Mouse (Mus musculus) adipocyte (in vitro differentiated cells): ENCODE results near the gene Cox6b2.

Experiments used
- DNase-seq: peaks from one replicate; pipeline ENCODE4 v3.0.0-alpha.2; 2016; ENCODE audit warnings: low spot score

The Cox6b2 gene

DNA sequence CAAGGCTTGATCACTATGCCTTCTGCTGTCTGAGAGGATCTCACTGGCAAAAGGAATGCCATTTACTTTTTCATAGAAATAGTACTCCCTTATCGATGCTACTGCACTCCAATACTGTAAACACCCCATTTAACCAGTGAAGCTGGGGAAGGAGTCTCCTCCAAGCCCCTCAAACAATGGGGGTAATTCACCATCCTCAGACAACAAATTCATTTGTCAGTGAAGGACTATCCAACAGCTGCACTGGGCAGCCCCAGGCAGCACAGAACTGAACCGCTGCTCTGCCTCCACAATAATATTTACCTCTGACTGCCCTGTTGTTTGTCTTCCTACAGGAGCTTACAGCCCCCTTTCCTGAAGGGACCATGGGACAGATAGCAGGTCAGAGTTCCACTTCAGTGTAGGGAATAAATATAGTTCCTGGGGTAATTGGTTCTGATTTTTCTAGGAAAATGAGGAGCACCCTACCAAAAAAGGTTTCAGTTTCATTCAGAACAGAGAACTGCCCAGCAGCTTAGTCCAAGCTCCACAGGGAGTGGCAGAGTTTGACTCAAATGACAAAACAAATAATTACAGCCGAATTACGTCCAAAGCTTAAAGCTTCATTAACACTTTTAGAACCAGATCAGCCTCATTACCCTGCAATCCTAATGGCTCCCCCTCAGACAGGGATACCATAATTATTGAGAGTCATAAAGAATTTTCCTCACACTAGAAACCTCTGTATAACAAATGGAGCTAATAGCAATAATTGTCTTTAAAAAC is 12.2 kb upstream of the Cox6b2 start:
- no peak for DNase-seq

- DNase-seq: no peak
These were observed 6.8 kb upstream of the Cox6b2 start for GRCm38 (mm10) chr7:4759670-4760069.

GRCm38 (mm10) chr7:4751971-4752820 is 698 bp downstream of the Cox6b2 start:
- DNase-seq: no peak

DNA sequence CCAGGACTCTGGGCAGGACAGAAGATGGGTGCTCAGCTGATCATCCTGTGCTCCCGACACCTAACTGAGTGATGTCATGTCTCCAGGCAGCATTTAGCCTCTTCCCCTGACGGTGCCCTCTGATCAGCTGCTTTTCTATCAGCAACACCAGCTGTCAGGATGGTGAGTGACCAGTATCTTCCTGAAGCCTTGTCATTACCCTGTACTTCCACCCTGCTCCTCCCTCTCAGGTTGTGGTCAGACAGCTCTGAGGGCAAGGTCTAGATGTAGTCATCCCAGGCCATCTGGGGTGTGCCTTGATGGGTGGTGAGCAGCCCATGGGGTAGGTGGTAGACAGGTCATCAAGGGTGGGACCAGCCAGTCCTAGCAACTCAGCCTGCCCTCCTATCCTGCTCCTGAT is 3.7 kb downstream of the Cox6b2 start:
- DNase-seq: no peak

DNA sequence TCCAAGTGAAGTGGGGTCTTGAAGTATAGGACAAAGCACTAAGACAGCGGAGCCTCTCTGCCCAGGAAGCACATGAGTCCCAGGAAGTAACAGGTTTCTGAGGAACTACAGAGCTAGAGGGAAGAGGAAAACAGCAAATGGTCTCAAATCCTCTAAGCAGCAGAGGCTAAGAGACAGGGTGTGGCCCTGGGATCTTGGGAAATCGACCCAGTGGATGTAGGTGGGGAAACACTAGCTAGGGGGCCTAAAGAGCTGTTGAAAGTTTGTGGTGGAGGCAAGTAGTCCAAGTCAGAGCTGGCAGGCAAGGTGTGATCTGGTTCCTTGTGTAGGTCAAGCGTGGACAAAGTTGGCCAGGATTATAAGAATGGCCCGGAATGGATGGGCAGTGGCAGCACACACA is 4.6 kb downstream of the Cox6b2 start:
- no peak for DNase-seq

- DNase-seq: no peak
These were observed 5.6 kb downstream of the Cox6b2 start for GRCm38 (mm10) chr7:4747156-4747899.

DNA sequence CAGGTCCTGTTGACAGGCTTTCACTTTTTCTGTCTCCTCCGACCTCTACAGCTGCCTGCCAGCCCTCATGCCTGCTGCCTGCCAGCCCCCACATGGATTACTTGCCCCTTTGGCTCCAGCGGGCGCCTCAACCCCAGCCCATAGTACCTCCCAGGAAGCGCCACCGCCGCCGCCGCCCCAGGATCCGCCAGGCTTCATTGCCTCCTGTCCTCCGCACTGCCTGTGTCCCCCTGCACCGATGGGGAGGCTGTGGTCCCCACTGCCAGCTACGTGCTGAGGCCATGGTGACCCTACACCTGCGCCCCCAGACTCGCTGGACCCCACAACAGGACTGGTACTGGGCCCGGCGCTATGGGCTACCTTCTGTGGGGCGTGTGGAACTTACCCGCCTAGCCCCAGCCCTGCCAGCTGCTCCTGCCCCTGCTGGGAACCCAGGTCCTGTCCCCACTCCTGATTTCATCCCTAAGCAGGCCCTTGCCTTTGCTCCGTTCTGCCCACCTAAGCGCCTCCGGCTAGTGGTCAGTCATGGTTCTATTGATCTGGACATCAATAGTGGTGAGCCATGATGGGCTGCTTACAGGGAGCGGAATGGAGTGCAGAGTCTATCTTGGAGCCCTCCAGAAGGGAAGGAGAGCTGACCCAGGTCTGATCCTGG is 6.4 kb downstream of the Cox6b2 start:
- DNase-seq: no peak

DNA sequence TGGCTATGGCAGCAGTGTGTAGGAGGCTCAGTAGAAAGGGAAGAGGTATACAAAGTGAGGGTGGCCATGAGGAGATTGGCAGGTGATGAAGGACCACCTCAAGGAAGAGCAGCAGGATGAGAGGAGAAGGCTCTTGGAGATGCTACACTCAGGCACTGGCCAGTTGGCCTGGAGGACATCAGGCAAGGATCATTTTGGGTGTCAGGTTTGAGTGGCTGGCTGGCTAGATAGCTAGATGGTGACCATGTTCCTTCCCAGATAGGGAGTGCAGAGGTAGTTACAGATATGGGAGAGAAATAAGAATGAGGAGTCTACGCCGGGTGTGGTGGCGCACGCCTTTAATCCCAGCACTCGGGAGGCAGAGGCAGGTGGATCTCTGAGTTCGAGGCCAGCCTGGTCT is 8.0 kb downstream of the Cox6b2 start:
- DNase-seq: no peak

DNA sequence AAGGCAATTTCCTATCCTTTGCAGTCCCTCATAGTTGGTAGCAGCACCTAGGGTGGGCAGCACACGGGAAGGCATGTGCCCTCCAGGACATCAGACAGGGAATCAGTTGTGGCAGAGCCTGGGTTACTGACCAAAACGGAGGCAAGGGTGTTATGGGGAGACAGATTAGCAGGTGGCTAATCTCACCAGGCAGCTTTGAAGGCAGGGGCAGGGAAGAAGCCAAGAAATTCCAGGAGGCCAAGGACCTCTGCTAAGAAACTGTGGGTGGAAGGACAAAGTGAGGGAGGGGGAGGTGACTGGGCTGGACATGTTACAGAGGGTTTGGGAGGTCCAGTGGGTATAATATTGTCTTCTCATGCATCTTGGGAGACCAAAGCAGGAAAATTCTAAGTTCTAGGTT is 9.5 kb downstream of the Cox6b2 start:
- no peak for DNase-seq

DNA sequence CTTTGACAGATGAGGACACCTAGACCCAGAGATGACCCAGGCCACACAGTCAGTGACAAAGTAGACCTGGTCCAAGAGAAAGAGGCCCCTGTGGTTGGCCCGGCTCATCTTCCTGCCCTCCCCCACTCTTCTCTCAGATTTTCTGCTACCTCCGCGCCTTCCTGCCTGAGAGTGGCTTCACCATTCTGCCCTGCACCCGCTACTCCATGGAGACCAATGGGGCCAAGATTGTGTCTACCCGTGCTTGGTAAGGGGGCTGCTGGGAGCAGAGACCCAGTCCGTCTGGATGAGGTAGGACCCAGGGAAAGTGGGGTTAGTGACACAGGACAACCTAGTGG is 10.4 kb downstream of the Cox6b2 start:
- no peak for DNase-seq

- DNase-seq: no peak
These were observed 11.0 kb downstream of the Cox6b2 start for GRCm38 (mm10) chr7:4741672-4742481.

DNA sequence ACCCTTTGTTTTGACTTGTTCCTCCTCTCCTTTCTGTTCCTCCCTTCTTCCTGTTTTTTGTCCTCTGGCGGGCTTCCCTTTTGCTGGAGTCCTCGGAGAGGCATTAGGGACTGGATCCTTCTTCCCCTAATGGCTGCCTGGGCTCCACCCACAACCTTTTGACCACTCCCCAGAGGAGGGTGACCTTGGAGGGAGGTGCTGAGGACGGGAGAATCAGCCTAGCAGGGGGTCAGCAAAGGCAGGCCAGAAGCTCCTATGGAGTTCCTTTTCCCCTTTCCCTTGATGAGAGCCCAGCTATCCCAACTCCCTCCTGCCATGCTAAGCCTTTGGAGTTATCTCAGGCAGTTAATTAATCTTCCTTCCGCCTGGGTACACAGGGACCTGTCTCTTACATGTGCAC is 11.7 kb downstream of the Cox6b2 start:
- peak; percentile 42 for DNase-seq

GRCm38 (mm10) chr7:4740309-4740727 is 12.6 kb downstream of the Cox6b2 start:
- no peak for DNase-seq

- DNase-seq: peak; percentile 99
These were observed 13.2 kb downstream of the Cox6b2 start, which contains the start of gene Kmt5c for GRCm38 (mm10) chr7:4739544-4740275. Kmt5c (plus strand) TSS chr7:4740115.

GRCm38 (mm10) chr7:4739041-4739543 is 13.8 kb downstream of the Cox6b2 start:
- no peak for DNase-seq

DNA sequence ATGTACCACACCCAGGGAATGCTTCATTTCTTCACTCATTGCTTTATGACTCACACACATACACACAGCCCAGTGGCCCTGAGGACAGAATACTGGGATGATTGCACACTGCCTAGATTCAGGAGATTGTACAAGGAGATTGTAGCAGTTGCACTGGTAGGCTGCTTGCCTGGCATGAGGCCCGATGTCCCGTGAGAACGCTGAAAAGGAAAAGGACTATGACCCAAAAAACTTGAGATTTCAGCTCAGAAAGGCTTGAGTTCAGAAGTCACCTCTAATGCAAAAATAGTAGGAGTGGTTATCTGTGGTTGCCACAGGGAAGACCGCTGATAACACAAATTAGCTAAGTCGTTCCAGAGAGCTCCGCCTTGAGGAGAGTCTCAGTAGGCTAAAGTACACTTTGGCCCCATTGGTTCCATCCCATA is 19.9 kb downstream of the Cox6b2 start:
- peak; percentile 65 for DNase-seq

- DNase-seq: no peak
These were observed 21.8 kb downstream of the Cox6b2 start for GRCm38 (mm10) chr7:4731090-4731489.

DNA sequence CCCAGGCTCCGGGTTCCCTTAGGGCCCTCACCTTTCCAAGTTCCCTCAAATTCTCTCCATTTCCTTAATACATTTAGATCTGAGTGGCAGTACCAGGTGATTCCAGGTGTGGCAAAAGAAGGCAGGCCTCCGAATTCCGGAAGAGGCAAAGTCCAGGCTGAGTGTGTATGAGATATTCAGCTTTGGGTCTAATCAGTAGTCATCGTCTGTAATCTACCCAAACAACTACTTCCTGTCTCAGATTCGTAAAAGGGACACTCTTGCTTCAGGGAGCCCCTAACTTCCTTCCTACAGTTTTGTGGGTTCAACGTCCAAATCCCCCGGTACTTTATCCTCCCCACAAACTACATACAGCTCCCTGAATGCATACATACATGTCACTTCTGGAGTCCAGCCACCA is 27.7 kb downstream of the Cox6b2 start, which contains the start of gene Tmem150b:
Gene Tmem150b (minus strand): TSS at position 81 of the 400 bp plus-strand sequence.
- no peak for DNase-seq

DNA sequence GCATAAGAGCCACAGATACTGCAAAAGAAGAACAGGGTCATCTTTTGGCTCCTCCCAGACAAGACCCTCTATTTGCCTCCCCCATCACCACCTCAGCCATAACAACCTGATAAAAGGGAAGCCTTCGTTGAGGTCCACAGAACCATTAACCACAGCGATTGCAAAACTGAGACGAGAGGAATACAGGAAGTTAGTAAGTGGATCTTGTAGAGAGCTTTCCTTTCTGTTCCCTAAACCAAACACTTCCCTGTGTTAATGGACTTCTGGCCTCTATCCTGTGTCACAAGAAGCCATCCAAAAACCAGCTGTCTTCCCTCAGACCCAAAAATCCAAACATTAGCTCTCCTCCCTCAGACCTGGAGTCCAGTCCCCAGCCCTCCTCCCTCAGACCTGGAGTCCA is 28.5 kb downstream of the Cox6b2 start:
- DNase-seq: no peak

- DNase-seq: no peak
These were observed 29.4 kb downstream of the Cox6b2 start for GRCm38 (mm10) chr7:4723508-4723907.
